Mouse (Mus musculus) small intestine, adult 2 months (tissue): ENCODE data around the gene Olfr1176.

Experiments
- CTCF ChIP-seq: fragments of 200-500 bp; IDR thresholded peaks from 2 replicates; pipeline ENCODE4 v1.5.1; 2012; ENCODE audit warnings: low read depth, mild to moderate bottlenecking, control low read depth, inconsistent platforms, low read length, moderate library complexity, mixed read lengths; ENCODE audit not compliant: insufficient replicate concordance, insufficient read length; ENCODE audit errors: extremely low read depth
- POLR2A ChIP-seq: fragments of 200-500 bp; IDR thresholded peaks from 2 replicates; pipeline ENCODE4 v1.6.1; 2012; ENCODE audit warnings: low read depth, mild to moderate bottlenecking, control low read depth, inconsistent platforms, low read length, moderate library complexity

- no peak for TF ChIP-seq CTCF
- no peak for TF ChIP-seq POLR2A
Measured at GRCm38 (mm10) chr2:88336421-88336820, at the start of gene Olfr1176.
